Mouse (Mus musculus) liver, postnatal 0 days (tissue): ENCODE measurements at regions not wholly inside any gene's neighbourhood (a gene's known extent, or its start where the extent isn't known, plus 50 kb on each side); places are given as distances from the start of the nearest gene placed in this dataset.

Experiments used
- CTCF ChIP-seq: sonication (generic); IDR thresholded peaks from 2 replicates; pipeline ENCODE4 v1.5.1; 2016; ENCODE audit warnings: antibody characterized with exemption, low read depth
- EP300 ChIP-seq: IDR thresholded peaks from 2 replicates; pipeline ENCODE4 v1.6.1; 2016; ENCODE audit warnings: antibody characterized with exemption, low read depth, mild to moderate bottlenecking

DNA sequence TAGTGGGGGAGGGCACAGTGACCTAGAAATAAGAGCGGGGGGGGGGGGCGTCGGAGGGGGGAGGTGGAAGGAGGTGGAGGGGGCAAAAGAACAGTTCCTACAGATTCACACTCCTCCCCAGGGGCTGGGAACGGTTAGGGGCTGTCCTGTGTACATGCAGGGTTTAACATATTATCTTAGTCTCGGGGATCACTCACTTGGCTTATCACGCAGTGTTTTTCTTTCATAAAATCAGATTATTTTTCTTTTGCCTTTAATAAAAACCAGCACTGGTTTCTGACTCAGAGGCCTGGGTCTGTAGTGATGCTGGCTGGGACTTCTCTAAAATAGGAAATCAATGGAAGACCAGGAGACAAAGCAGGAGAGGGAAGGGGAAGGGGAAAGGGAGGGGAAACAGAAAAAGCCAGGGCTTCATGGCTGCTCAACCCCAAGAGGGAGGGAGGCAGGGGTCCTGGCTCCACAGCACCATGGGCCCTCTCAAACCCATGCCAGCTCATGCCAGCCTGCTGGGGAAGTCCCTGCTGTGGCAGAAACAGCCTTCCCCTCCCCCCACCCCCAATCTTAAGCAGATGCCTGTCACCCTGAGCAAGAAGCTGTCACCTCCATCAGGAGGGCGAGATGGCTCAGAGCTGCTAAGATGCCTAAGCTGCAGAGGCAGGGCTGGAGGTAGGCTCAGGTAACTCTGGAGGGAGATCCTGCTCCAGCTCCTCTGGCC is 108.3 kb upstream of the Syt13 start:
- TF ChIP-seq CTCF (no peak), EP300 (no peak)
